Mouse (Mus musculus) liver, embryonic 11.5 days (tissue): Measurements from ENCODE around the gene Tsen54. TPM values are rescaled to one million over a fixed set of nuclear protein-coding genes. Genes with fewer than 3 reads are reported as not detected.

Experiments
- ATAC-seq: fragments of 200-750 bp; cut with Nextera tagmentation; replicated peaks from 2 replicates; pipeline ENCODE4 v1.8.0; 2017; ENCODE audit warnings: moderate number of reproducible peaks, mild to moderate bottlenecking, moderate TSS enrichment, moderate library complexity; ENCODE audit not compliant: low FRiP score
- DNase-seq: peaks from one replicate; pipeline ENCODE4 v3.0.0-alpha.2; 2017; ENCODE audit warnings: low spot score
- H3K27ac ChIP-seq: fragments of 300-500 bp; sonication (generic); 2 replicates; pipeline ENCODE4 v1.5.1; 2014; ENCODE audit warnings: mild to moderate bottlenecking, low read depth, low read length, control low read depth
- H3K27me3 ChIP-seq: fragments of 300-500 bp; sonication (generic); replicated peaks from 2 replicates; pipeline ENCODE4 v1.6.1; 2014; ENCODE audit warnings: low read length, mixed read lengths; ENCODE audit not compliant: control insufficient read depth, insufficient read depth
- H3K36me3 ChIP-seq: fragments of 300-500 bp; sonication (generic); 2 replicates; pipeline ENCODE4 v1.6.1; 2014; ENCODE audit warnings: mild to moderate bottlenecking, low read length, moderate library complexity, mixed read lengths; ENCODE audit not compliant: control insufficient read depth, insufficient read depth
- H3K4me1 ChIP-seq: fragments of 300-500 bp; sonication (generic); replicated peaks from 2 replicates; pipeline ENCODE4 v1.6.1; 2014; ENCODE audit warnings: low read length, mixed read lengths; ENCODE audit not compliant: control insufficient read depth, insufficient read depth
- H3K4me2 ChIP-seq: fragments of 300-500 bp; sonication (generic); 2 replicates; pipeline ENCODE4 v1.6.1; 2014; ENCODE audit warnings: mild to moderate bottlenecking, control low read depth, moderate library complexity
- H3K4me3 ChIP-seq: fragments of 300-500 bp; sonication (generic); 2 replicates; pipeline ENCODE4 v1.5.1; 2014; ENCODE audit warnings: low read depth, low read length, control low read depth
- H3K9ac ChIP-seq: fragments of 300-500 bp; sonication (generic); 2 replicates; pipeline ENCODE4 v1.6.1; 2014; ENCODE audit warnings: low read depth, low read length, control low read depth
- H3K9me3 ChIP-seq: fragments of 300-500 bp; sonication (generic); 2 replicates; pipeline ENCODE4 v1.6.1; 2016; ENCODE audit warnings: low read length, inconsistent platforms, mixed read lengths; ENCODE audit not compliant: control insufficient read depth
- WGBS: fragments of 180-500 bp; shearing (Covaris S2); extraction: QIAGEN DNeasy Blood & Tissue Kit; methylation state at CpG from one replicate; pipeline ENCODE4 v1.1.7; 2014; 5-methylcytosine and 5-hydroxymethylcytosine counted together
- polyA plus RNA-seq: library from polyadenylated mRNA; unstranded; fragments of >200 nt; fragmentation: Nextera tagmentation; extraction: Ambion mirVana; gene quantifications from 2 replicates; pipeline ENCODE4 v1.2.1, GENCODE M21; 2014

The Tsen54 gene
- polyA plus RNA-seq, 1 experiment from 2014 or later, result 36.4 TPM

DNA sequence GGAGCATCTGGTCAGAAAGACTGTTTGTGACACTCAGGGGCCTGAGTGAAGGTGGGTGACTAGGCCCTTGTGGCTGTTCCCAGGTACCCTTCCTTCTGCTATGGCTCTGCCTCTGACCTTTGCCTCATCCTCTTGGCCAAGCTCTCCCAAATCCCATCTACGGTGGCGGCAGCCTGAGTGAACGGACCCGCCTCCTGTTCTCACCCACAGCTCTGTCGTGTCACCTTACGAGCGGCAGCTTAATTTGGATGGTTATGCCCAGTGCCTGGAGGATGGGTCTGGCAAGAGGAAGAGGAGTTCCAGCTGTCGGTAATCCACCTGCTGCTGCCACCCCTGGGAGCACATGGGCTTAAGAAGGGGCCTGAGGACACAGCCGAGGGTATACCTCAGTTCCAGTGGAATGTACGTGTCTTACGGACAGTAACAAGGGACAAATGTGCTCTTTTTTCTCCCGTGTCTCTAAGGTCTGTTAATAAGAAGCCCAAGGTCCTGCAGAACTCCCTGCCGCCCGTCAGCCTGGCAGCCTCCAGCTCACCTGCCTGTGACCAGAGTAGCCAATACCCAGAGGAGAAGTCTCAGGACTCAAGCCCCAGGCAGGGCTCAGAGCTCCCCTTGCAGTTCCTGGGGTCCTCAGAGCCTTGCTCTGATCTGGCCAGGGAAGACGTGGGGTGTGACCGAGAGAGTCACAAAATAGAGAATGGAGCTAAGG lies 5.5 kb downstream of the Tsen54 start:
- Histone ChIP-seq H3K9me3 (no peaks in the 10 kb centered on the region), H3K27ac (no peak overlapping the region), H3K4me1 (peaks cover 20% of the 10 kb centered on the region), H3K27me3 (no peaks in the 10 kb centered on the region), H3K9ac (no peak overlapping the region), H3K36me3 (peaks cover 34% of the 10 kb centered on the region), H3K4me2 (no peak overlapping the region), H3K4me3 (no peak overlapping the region)
- no peak for ATAC-seq
- no peak for DNase-seq
- 91% methylated on average over 16 of the region's 16 CpGs for WGBS

DNA sequence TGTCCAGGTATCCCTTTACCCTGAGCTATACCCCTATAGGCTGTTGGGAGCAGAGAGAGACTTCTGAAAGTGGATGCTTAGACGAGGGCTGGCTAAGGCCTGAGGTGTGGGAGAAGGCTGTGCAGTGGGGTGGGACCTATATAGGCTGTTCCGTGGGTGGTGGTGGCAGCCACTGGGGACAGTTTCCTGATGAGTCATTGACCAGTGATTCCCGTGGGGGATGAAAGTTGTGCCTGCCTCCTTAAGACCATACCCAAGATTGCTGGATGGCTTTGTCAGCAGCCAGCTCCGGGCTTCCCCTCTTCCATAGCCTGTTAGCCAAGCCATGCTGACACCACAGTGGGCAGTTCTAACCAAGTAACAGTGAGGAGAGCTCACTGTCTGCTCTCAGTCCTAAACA lies 6.5 kb downstream of the Tsen54 start:
- Histone ChIP-seq H3K27ac (no peak overlapping the region), H3K4me1 (peaks cover 15% of the 10 kb centered on the region), H3K36me3 (peaks cover 34% of the 10 kb centered on the region), H3K4me3 (no peak overlapping the region), H3K4me2 (no peak overlapping the region), H3K9me3 (no peaks in the 10 kb centered on the region), H3K27me3 (0 out of 2 replicates have a peak, but pooled peaks cover under 1% of the 10 kb centered on the region), H3K9ac (no peak overlapping the region)
- DNase-seq, result no peak
- WGBS, result 74% methylated on average over 4 of the region's 4 CpGs
- ATAC-seq, result no peak

DNA sequence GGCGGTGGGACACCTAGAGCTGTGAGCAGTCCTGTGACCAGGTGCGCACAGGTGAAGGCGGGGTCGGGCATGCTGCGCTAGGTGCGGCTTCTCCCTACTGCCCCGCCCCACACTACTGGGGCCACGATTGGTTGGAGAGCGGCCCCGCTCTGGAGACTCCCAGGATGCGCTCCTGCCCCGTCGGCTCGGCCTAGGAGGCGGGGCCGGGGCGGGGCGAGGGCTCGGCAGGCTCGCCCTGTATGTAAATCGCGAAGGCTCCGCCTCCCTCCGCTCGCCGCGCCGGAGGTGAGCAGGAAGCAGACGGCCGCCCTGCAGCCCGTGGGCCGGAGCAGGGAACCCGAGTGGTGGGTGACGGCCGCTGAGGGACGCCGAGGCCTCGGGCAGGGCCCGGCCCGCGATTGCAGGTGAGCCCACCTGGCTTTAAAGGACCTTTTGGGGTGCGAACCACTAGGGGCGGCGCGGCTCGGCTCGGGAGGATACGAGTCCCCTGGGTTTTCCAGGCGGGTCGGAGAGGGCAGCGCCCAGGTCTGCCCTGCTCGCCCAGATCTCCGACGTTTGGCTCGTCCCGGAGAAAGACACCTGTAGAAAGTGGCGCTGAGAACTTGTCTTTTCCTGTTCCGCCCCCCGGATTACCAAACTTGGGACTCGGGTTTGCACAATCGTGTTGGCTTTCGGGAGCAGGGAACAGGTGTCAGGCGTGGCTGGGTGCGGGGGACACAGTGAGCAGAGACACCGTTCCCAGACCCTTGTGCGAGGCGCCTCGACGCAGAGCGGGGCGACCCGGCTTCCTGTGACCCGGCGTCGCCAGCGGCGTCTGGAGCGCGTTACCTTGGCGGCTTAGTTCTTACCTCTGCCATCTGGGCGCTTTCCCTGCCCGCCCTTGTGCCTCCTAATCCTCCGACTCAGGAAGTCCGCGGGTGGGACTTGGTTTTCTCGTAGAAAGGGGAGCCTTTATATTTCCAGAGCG lies 9.5 kb downstream of the Tsen54 start, which contains the start of gene Llgl2:
Llgl2 (plus strand) TSS at position 276 of the 967 bp plus-strand sequence.
- no peaks in the 10 kb centered on the region for H3K9me3 ChIP-seq
- H3K27ac ChIP-seq, result peak within 1 kb of the TSS; percentile 74
- H3K36me3 ChIP-seq, result peaks cover 25% of the 10 kb centered on the region
- under 1% methylated on average over 86 of the region's 87 CpGs for WGBS
- H3K4me1 ChIP-seq, result peaks cover 23% of the 10 kb centered on the region
- H3K4me2 ChIP-seq, result peak within 1 kb of the TSS; percentile 100
- peak within 1 kb of the TSS; percentile 84 for H3K4me3 ChIP-seq
- ATAC-seq (peak; percentile 97), DNase-seq (peak; percentile 88)
- 0 out of 2 replicates have a peak, but pooled peaks cover 3% of the 10 kb centered on the region for H3K27me3 ChIP-seq
- peak within 1 kb of the TSS; percentile 78 for H3K9ac ChIP-seq

DNA sequence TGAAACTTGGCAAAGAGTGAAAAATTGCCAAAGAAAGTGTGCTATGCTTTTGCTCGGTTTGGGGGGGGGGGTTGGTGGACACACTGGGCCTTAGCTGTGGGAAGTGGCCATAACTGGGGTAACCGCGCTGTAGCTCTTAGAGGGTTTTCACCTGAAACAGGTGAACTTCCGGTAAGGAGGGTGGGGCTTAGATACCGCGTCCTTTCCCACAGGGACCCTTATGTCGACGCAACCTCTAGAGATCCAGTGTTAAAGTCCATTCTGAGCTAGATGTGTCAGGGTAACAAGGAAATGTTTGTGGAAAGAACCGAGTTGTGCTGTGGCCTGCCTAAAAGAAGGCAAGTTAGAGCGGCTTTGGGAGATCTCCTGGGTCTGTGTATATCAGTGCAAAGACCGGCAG lies 10.3 kb downstream of the Tsen54 start:
- Histone ChIP-seq H3K4me1 (peaks cover 29% of the 10 kb centered on the region), H3K4me2 (peak overlapping the region; percentile 100), H3K4me3 (peak overlapping the region; percentile 84), H3K9ac (peak overlapping the region; percentile 78), H3K36me3 (peaks cover 25% of the 10 kb centered on the region), H3K27me3 (0 out of 2 replicates have a peak, but pooled peaks cover 3% of the 10 kb centered on the region), H3K27ac (peak overlapping the region; percentile 74; the same call in 1 of the 2 replicates), H3K9me3 (no peaks in the 10 kb centered on the region)
- DNase-seq (no peak), ATAC-seq (no peak)
- WGBS, result 18% methylated on average over 11 of the region's 11 CpGs

DNA sequence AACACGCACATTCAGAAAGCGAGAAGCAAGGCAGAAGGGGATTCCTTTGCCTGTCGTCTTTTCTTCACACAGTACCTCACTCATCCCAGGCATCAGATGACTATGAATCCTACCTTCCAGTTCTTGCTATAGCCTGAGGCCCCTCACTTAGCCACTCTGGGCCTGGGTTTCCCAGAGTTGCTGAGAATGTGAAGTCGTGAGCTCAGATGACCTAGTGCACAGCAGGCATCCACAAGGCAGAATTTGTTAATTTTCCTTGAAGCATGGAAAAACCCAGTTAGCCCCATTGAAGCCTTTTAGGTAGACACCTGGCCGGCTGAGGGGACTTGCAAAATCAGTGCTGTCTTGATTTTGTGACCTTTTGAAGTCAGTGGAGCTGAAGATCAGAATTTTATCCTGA lies 12.0 kb downstream of the Tsen54 start:
- ATAC-seq (no peak), DNase-seq (no peak)
- WGBS, result 67% methylated on average over 5 of the region's 5 CpGs
- no peak overlapping the region for H3K4me3 ChIP-seq
- H3K4me2 ChIP-seq, result no peak overlapping the region
- no peaks in the 10 kb centered on the region for H3K9me3 ChIP-seq
- H3K36me3 ChIP-seq, result peaks cover 12% of the 10 kb centered on the region
- peaks cover 46% of the 10 kb centered on the region for H3K4me1 ChIP-seq
- H3K9ac ChIP-seq, result no peak overlapping the region
- H3K27me3 ChIP-seq, result 0 out of 2 replicates have a peak, but pooled peaks cover 3% of the 10 kb centered on the region
- H3K27ac ChIP-seq, result no peak overlapping the region

DNA sequence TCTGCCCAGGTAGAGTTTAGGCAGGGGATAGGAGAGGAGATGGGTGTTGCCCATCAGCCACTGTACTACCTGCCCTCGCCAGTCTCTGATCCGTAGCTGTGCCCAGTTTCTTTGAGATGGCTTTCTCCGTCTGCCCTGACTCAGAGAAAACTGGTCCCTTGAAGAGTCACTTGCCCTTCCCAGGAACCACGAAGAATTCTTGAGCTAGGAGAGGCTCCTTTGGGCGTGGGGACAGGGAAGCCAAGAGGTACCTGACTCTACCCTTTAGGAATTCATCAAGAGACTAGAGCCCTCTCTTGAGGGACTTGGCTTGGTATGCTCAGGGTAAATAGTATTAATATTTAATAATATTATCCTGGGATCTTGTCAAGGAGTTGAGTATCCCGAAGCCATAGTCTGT lies 13.1 kb downstream of the Tsen54 start:
- H3K27me3 ChIP-seq, result 0 out of 2 replicates have a peak, but pooled peaks cover 3% of the 10 kb centered on the region
- no peak overlapping the region for H3K27ac ChIP-seq
- peaks cover 57% of the 10 kb centered on the region for H3K4me1 ChIP-seq
- no peak for ATAC-seq
- no peak overlapping the region for H3K4me3 ChIP-seq
- peaks cover under 1% of the 10 kb centered on the region; the same call in 1 of the 2 replicates for H3K36me3 ChIP-seq
- no peak overlapping the region for H3K4me2 ChIP-seq
- no peak overlapping the region for H3K9ac ChIP-seq
- H3K9me3 ChIP-seq, result no peaks in the 10 kb centered on the region
- no peak for DNase-seq
- WGBS, result 82% methylated on average over 6 of the region's 6 CpGs

DNA sequence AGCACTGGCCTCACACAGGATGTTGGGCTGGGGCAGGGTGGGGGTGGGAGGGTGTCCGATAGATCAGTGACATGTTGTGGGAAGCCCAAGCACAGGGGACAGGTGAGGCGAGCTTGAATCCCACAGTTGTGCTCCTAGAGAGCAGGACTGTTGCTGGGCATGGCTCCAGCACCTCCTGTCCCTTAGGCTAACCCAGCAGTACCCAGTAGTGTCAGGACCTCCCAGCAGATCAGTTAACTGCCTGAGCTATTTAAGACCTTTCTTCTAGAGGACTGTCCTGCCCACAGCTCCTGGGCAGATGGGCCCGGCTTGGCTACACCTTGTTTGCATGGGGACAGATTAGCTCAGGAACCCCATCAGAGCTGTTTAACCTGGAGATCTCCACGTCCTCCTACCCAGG lies 14.5 kb downstream of the Tsen54 start:
- H3K4me2 ChIP-seq, result no peak overlapping the region
- 45% methylated on average over 4 of the region's 4 CpGs for WGBS
- H3K4me1 ChIP-seq, result peaks cover 68% of the 10 kb centered on the region
- DNase-seq, result no peak
- H3K27ac ChIP-seq, result 0 out of 2 replicates have a peak overlapping the region, but pooled peaks have one; percentile 36
- no peak overlapping the region for H3K9ac ChIP-seq
- no peaks in the 10 kb centered on the region for H3K36me3 ChIP-seq
- no peak overlapping the region for H3K4me3 ChIP-seq
- 0 out of 2 replicates have a peak, but pooled peaks cover 3% of the 10 kb centered on the region for H3K27me3 ChIP-seq
- no peak for ATAC-seq
- no peaks in the 10 kb centered on the region for H3K9me3 ChIP-seq

DNA sequence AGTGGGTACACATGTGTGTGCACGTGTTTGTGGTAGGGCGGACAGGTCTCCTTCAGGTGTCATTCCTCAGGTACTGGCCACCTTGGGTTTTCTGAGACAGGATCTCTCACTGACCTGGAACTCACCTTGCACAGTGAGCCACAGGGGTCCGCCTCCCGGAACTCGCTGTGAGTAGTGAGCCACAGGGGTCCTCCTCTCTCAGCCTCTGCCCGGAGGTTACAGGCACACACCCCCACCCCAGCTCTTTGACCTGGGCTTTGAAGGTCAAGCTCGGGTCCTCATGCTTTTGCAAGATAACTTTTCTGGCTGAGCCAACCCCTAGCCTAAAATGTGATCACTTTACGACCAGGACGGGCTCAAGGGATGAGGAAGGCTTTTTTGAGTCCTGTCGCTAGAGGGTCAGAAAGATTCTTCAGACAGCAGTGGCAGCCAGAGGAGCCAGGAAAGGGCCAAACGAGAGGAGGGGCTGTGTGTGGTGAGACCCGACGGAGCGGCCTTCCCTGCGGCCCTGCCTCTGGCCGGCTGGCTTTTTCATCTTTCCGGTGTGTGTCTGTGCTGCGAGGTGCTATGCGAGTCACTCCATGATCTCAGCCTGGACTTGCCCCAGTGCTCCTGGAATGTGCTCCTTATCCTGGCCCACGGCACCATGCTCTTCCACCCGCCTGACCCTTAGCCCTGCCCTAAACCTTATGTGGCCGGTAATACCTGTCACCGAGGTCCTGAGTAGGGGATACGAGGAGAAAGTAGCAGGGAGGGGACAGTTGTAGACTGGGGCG lies 16.2 kb downstream of the Tsen54 start:
- Histone ChIP-seq H3K4me2 (peak overlapping the region; percentile 65), H3K27me3 (0 out of 2 replicates have a peak, but pooled peaks cover 3% of the 10 kb centered on the region), H3K36me3 (no peaks in the 10 kb centered on the region), H3K27ac (peak overlapping the region; percentile 76), H3K9me3 (no peaks in the 10 kb centered on the region), H3K9ac (peak overlapping the region; percentile 35), H3K4me1 (peaks cover 64% of the 10 kb centered on the region), H3K4me3 (peak overlapping the region; percentile 30)
- ATAC-seq (peak; percentile 6; the same call in 1 of the 2 replicates), DNase-seq (no peak)
- WGBS, result 25% methylated on average over 25 of the region's 25 CpGs
